Comparison of ENCODE assay signal across 9 mouse cellular contexts in genomic region chr11:97114671-97115601, GRCm38 (mm10). TPM values are rescaled to one million over a fixed set of nuclear protein-coding genes. Genes with fewer than 3 reads are reported as not detected.
DNase-seq lines count a peak whose midpoint lies in the region; ATAC-seq and TF ChIP-seq lines count a peak whose summit lies in the region.
"Had no signal": no experiment of that assay in that cellular context is flagged by ENCODE, and none has a peak within 500 bp of the region (broad histone marks: within the 10 kb centered on the region; RNA-seq: fewer than 3 reads in every experiment).

TSS of gene Tbx21 (minus strand) at chr11:97115331.

- intact Hi-C loops in heart, postnatal 14 days (cut with DNase I), result no loop called here

- H3K4me1 ChIP-seq in heart, embryonic 15.5 days (replicated peaks), result peaks cover 19% of the 10 kb centered on the region
- peaks cover 5% of the 10 kb centered on the region; the same call in 1 of the 2 replicates for H3K4me1 ChIP-seq in hindbrain, postnatal 0 days (ENCODE audit: insufficient read depth, low read length)

- WGBS in heart, embryonic 15.5 days, result under 1% methylated on average over 87 of the region's 87 CpGs
- WGBS in hindbrain, postnatal 0 days, result 1% methylated on average over 86 of the region's 87 CpGs

- DNase-seq in heart, postnatal 14 days, result no peak
- peak; percentile 75 for DNase-seq in ZHBTc4 (ENCODE audit: low read depth, low spot score)
- no peak for DNase-seq in hindbrain, postnatal 0 days (ENCODE audit: low spot score)
- peak; percentile 64 for DNase-seq in naive thymus-derived CD4-positive, alpha-beta T cell, adult 2 months (ENCODE audit: low read depth)
- no peak for DNase-seq in layer of hippocampus, adult 18-20 months (ENCODE audit: low spot score in 2 of 2)
- DNase-seq in cerebellum, adult 11 months, result no peak
- no peak for DNase-seq in layer of hippocampus, adult 11-12 months (ENCODE audit: low spot score)

- no peaks in the 10 kb centered on the region for H3K36me3 ChIP-seq in heart, embryonic 15.5 days
- no peaks in the 10 kb centered on the region for H3K36me3 ChIP-seq in hindbrain, postnatal 0 days (ENCODE audit: insufficient read depth, low read length)

- peak within 1 kb of the TSS; percentile 33 for H3K9ac ChIP-seq in heart, embryonic 15.5 days
- 0 out of 2 replicates have a peak within 1 kb of the TSS, but pooled peaks have one; percentile 17 for H3K9ac ChIP-seq in hindbrain, postnatal 0 days (replicated peaks; ENCODE audit: low read length)

- H3K4me3 ChIP-seq in heart, embryonic 15.5 days, result peak within 1 kb of the TSS; percentile 49
- H3K4me3 ChIP-seq in hindbrain, postnatal 0 days (ENCODE audit: low read length), result peak within 1 kb of the TSS; percentile 36

- peak within 1 kb of the TSS; percentile 87 for H3K4me2 ChIP-seq in heart, embryonic 15.5 days
- peak within 1 kb of the TSS; percentile 57 for H3K4me2 ChIP-seq in hindbrain, postnatal 0 days (ENCODE audit: low read depth, low read length)

- TF ChIP-seq CTCF in hindbrain, postnatal 0 days (IDR thresholded peaks at IDR 0.05; ENCODE audit: low read depth), result no peak

- peaks cover 77% of the 10 kb centered on the region for H3K27me3 ChIP-seq in heart, embryonic 15.5 days
- peaks cover 39% of the 10 kb centered on the region for H3K27me3 ChIP-seq in hindbrain, postnatal 0 days (ENCODE audit: insufficient read depth, low read length)

- no peak within 1 kb of the TSS for H3K27ac ChIP-seq in heart, embryonic 15.5 days
- no peak within 1 kb of the TSS for H3K27ac ChIP-seq in hindbrain, postnatal 0 days

- no peak for ATAC-seq in heart, embryonic 15.5 days (replicated peaks; ENCODE audit: insufficient number of reproducible peaks, insufficient read depth, low FRiP score, low read depth)
- ATAC-seq in hindbrain, postnatal 0 days, result 0 out of 2 replicates have a peak, but pooled peaks have one; percentile 27

- no peaks in the 10 kb centered on the region for H3K9me3 ChIP-seq in heart, embryonic 15.5 days (replicated peaks)
- H3K9me3 ChIP-seq in hindbrain, postnatal 0 days (ENCODE audit: low read length), result no peaks in the 10 kb centered on the region

RNA-seq across cellular contexts. Expression of gene Tbx21, which starts in this region (rescaled TPM):
- 0.05 and 0.36 TPM in 2 replicates for polyA plus RNA-seq in heart, embryonic 15.5 days (2015; fragmentation: Nextera tagmentation; extraction: Ambion mirVana)
- under 1 TPM in 1 of 2 experiments, not detected in 1; 0.12 TPM for total RNA-seq in heart, postnatal 14 days (2021)
- 0.89 TPM in 1 of 2 replicates, not detected in the other for total RNA-seq in hindbrain, postnatal 0 days (2014; rRNA removed)
- 0.11 and 0.16 TPM in 2 replicates for polyA plus RNA-seq in hindbrain, postnatal 0 days (2015; fragmentation: Nextera tagmentation; extraction: Ambion mirVana)
- under 1 TPM in 1 of 2 experiments, not detected in 1; 0.12 TPM for total RNA-seq in layer of hippocampus, adult 18-20 months (2021)
- total RNA-seq: MEL had no signal

Comparison
In these comparisons a context has a peak if more than half of its experiments do, and no peak if none do; other contexts are left out.
1. Peak in ATAC-seq, H3K4me3 ChIP-seq, H3K9ac ChIP-seq and H3K4me2 ChIP-seq in hindbrain, postnatal 0 days; RNA of the gene not detected or under 1 TPM.
2. DNase-seq: peak in ZHBTc4 (single experiment) and naive thymus-derived CD4-positive, alpha-beta T cell, adult 2 months (single experiment); none in heart, postnatal 14 days (0 of 2), hindbrain, postnatal 0 days (single experiment), layer of hippocampus, adult 18-20 months (0 of 2), cerebellum, adult 11 months (single experiment) and layer of hippocampus, adult 11-12 months (single experiment).